Mouse (Mus musculus) midbrain, embryonic 13.5 days (tissue): ENCODE data around the gene Eva1b. TPM values are rescaled to one million over a fixed set of nuclear protein-coding genes. Genes with fewer than 3 reads are reported as not detected.

Experiments
- ATAC-seq: fragments of 200-750 bp; cut with Nextera tagmentation; 2 replicates; pipeline ENCODE4 v1.8.0; 2017; ENCODE audit warnings: mild to moderate bottlenecking, moderate TSS enrichment, moderate library complexity
- H3K27ac ChIP-seq: fragments of 300-500 bp; sonication (generic); 2 replicates; pipeline ENCODE4 v1.5.1; 2015; ENCODE audit warnings: inconsistent platforms, mild to moderate bottlenecking, moderate library complexity
- H3K27me3 ChIP-seq: fragments of 300-500 bp; sonication (generic); 2 replicates; pipeline ENCODE4 v1.6.1; 2015; ENCODE audit warnings: mild to moderate bottlenecking, inconsistent platforms
- H3K36me3 ChIP-seq: fragments of 300-500 bp; sonication (generic); 2 replicates; pipeline ENCODE4 v1.6.1; 2015; ENCODE audit warnings: mild to moderate bottlenecking, inconsistent platforms
- H3K4me1 ChIP-seq: fragments of 300-500 bp; sonication (generic); replicated peaks from 2 replicates; pipeline ENCODE4 v1.6.1; 2015; ENCODE audit warnings: inconsistent platforms
- H3K4me2 ChIP-seq: fragments of 300-500 bp; sonication (generic); replicated peaks from 2 replicates; pipeline ENCODE4 v1.6.1; 2015; ENCODE audit warnings: moderate library complexity, mild to moderate bottlenecking, inconsistent platforms
- H3K4me3 ChIP-seq: fragments of 300-500 bp; sonication (generic); replicated peaks from 2 replicates; pipeline ENCODE4 v1.5.1; 2015; ENCODE audit warnings: mild to moderate bottlenecking, inconsistent platforms
- H3K9ac ChIP-seq: fragments of 300-500 bp; sonication (generic); replicated peaks from 2 replicates; pipeline ENCODE4 v1.6.1; 2015; ENCODE audit warnings: mild to moderate bottlenecking, inconsistent platforms
- H3K9me3 ChIP-seq: fragments of 300-500 bp; sonication (generic); 2 replicates; pipeline ENCODE4 v1.6.1; 2016; ENCODE audit warnings: mild to moderate bottlenecking, inconsistent platforms
- WGBS: fragments of 180-500 bp; shearing (Covaris S2); methylation state at CpG from one replicate; pipeline ENCODE4 v1.1.7; 2015; 5-methylcytosine and 5-hydroxymethylcytosine counted together
- polyA plus RNA-seq: library from polyadenylated mRNA; unstranded; fragments of >200 nt; fragmentation: Nextera tagmentation; extraction: Ambion mirVana; gene quantifications from 2 replicates; pipeline ENCODE4 v1.2.1, GENCODE M21; 2015

The Eva1b gene
- polyA plus RNA-seq, 1 experiment from 2014 or later: 12.9 TPM

GRCm38 (mm10) chr4:126149798-126150197, 2.3 kb downstream of the Eva1b start:
- Histone ChIP-seq H3K9ac (no peak overlapping the region), H3K4me2 (0 out of 2 replicates have a peak overlapping the region, but pooled peaks have one; percentile 62), H3K27ac (no peak overlapping the region), H3K9me3 (no peaks in the 10 kb centered on the region), H3K4me1 (peaks cover 21% of the 10 kb centered on the region), H3K36me3 (no peaks in the 10 kb centered on the region), H3K4me3 (0 out of 2 replicates have a peak overlapping the region, but pooled peaks have one; percentile 42), H3K27me3 (peaks cover 63% of the 10 kb centered on the region)
- 50% methylated on average over 10 of the region's 10 CpGs for WGBS
- no peak for ATAC-seq

GRCm38 (mm10) chr4:126150297-126150948, 2.9 kb downstream of the Eva1b start:
- Histone ChIP-seq H3K27me3 (peaks cover 63% of the 10 kb centered on the region), H3K27ac (no peak overlapping the region), H3K4me2 (no peak overlapping the region), H3K4me3 (no peak overlapping the region), H3K36me3 (no peaks in the 10 kb centered on the region), H3K9me3 (no peaks in the 10 kb centered on the region), H3K9ac (no peak overlapping the region), H3K4me1 (peaks cover 21% of the 10 kb centered on the region)
- no peak for ATAC-seq
- WGBS: 58% methylated on average over 16 of the region's 16 CpGs

GRCm38 (mm10) chr4:126150949-126151320, 3.4 kb downstream of the Eva1b start:
- no peak overlapping the region for H3K27ac ChIP-seq
- WGBS: 68% methylated on average over 6 of the region's 6 CpGs
- ATAC-seq: no peak
- H3K9ac ChIP-seq: no peak overlapping the region
- H3K4me3 ChIP-seq: no peak overlapping the region
- H3K4me1 ChIP-seq: peaks cover 23% of the 10 kb centered on the region
- no peak overlapping the region for H3K4me2 ChIP-seq
- H3K9me3 ChIP-seq: no peaks in the 10 kb centered on the region
- H3K27me3 ChIP-seq: peaks cover 63% of the 10 kb centered on the region
- no peaks in the 10 kb centered on the region for H3K36me3 ChIP-seq

DNA sequence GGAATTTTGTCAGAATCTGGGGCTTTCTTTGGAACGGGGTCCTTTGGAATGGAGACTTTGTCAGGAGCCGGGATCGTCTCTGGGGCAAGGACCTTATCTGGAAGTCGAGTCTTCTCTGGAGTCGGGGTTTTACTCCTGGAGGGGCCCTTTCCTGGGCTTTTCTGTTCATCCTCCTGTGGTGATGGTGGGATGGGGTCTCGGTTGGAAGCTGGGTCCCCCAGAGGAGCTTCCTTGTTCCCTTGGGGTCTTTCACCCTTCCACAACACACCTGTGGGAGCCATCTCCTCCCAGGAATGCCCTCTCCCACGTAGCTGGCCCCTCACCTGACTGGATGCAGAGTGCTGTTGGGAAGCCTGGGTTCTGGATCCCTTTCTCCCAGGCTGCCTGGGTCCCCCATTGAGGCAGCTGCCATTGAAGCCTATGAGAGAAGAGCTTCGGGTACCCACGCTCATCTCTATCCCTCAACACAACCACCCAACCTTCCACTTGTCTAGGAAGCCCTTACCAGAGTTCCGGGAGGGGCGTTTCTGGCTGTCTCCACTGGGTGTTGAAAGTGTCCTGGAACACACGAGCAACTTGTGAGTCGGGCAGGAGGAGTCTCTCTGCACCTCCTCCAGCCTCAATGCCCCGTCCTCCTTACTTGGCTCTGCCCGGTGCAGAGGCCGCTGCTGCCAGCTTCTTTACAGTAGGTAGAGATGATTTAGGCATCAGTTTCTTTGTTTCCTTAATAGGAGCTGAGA, 4.3 kb downstream of the Eva1b start:
- Histone ChIP-seq H3K27me3 (peaks cover 59% of the 10 kb centered on the region), H3K9me3 (no peaks in the 10 kb centered on the region), H3K36me3 (0 out of 2 replicates have a peak, but pooled peaks cover 2% of the 10 kb centered on the region), H3K4me2 (no peak overlapping the region), H3K4me1 (peaks cover 23% of the 10 kb centered on the region), H3K27ac (no peak overlapping the region), H3K9ac (no peak overlapping the region), H3K4me3 (no peak overlapping the region)
- WGBS: 82% methylated on average over 16 of the region's 16 CpGs
- ATAC-seq: no peak

DNA sequence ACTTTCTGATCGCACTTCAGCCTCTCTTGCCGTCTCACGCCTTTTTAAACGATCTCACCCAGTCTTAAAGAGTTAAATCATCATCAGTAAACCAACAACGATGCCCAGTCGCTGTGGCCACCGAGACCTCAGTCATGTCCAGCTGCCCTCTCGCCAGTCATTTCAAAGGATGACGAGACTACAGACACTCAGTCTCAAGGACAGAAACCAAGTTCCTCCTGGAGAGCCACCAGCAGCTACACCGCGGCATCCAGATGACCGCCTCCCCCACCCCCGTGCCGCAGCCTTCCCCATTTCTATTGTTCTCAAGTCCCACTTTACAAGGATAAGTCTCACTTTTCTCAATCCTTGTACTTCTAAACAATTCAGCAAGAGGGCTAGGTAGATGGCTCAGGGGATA, 5.3 kb downstream of the Eva1b start:
- Histone ChIP-seq H3K9me3 (no peaks in the 10 kb centered on the region), H3K4me3 (no peak overlapping the region), H3K27me3 (peaks cover 49% of the 10 kb centered on the region), H3K9ac (no peak overlapping the region), H3K4me1 (peaks cover 18% of the 10 kb centered on the region), H3K4me2 (no peak overlapping the region), H3K36me3 (0 out of 2 replicates have a peak, but pooled peaks cover 2% of the 10 kb centered on the region), H3K27ac (no peak overlapping the region)
- ATAC-seq: no peak
- 57% methylated on average over 14 of the region's 14 CpGs for WGBS

DNA sequence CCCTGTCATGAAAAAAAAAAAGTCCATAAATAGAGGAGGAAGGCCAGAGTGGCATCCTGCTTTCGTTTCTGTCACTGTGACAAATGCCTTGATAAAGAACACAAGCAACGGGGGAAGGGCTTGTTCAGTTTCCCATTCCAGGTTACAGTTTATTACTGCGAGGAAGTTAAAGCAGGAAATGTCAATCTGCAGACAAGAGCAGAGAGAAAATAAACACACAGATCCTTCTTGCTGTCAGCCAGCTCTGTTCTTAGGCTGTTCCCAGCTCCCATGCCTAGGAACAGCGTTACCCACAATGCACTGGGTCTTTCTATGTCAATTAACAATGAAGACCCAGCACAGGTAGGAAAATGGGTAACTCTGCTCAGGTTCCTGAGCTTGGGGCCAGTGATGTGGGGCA, 7.6 kb downstream of the Eva1b start:
- Histone ChIP-seq H3K4me2 (no peak overlapping the region), H3K4me1 (0 out of 2 replicates have a peak, but pooled peaks cover 3% of the 10 kb centered on the region), H3K27me3 (peaks cover 26% of the 10 kb centered on the region), H3K4me3 (no peak overlapping the region), H3K9ac (no peak overlapping the region), H3K36me3 (0 out of 2 replicates have a peak, but pooled peaks cover 2% of the 10 kb centered on the region), H3K27ac (peak overlapping the region; percentile 54), H3K9me3 (no peaks in the 10 kb centered on the region)
- WGBS: 81% methylated on average over 4 of the region's 4 CpGs
- no peak for ATAC-seq

DNA sequence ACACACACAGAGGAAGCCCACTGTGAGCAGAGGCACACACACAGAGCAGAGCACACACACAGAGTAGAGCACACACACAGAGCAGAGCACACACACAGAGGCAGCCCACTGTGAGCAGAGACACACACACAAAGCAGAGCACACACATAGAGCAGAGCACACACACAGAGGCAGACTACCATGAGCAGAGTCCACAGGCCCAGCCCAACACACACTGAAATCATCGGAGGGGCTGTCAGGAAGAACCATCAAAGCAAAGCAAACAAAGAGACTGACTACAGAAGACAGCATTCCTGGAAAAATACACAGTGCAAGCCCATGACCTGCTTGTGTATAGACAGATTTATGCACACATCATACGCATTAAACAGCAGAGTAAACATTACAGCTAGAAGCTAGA, 8.3 kb downstream of the Eva1b start:
- 0 out of 2 replicates have a peak, but pooled peaks cover 3% of the 10 kb centered on the region for H3K4me1 ChIP-seq
- no peaks in the 10 kb centered on the region for H3K9me3 ChIP-seq
- no peak overlapping the region for H3K9ac ChIP-seq
- peak overlapping the region; percentile 54 for H3K27ac ChIP-seq
- H3K27me3 ChIP-seq: peaks cover 19% of the 10 kb centered on the region
- no peak overlapping the region for H3K4me2 ChIP-seq
- 0 out of 2 replicates have a peak, but pooled peaks cover 2% of the 10 kb centered on the region for H3K36me3 ChIP-seq
- peak; percentile 43; the same call in 1 of the 2 replicates for ATAC-seq
- WGBS: 66% methylated on average over 2 of the region's 2 CpGs
- H3K4me3 ChIP-seq: no peak overlapping the region

GRCm38 (mm10) chr4:126156617-126157016, 9.1 kb downstream of the Eva1b start:
- 58% methylated on average over 5 of the region's 5 CpGs for WGBS
- Histone ChIP-seq H3K9me3 (no peaks in the 10 kb centered on the region), H3K4me2 (no peak overlapping the region), H3K4me1 (0 out of 2 replicates have a peak, but pooled peaks cover 3% of the 10 kb centered on the region), H3K9ac (no peak overlapping the region), H3K36me3 (0 out of 2 replicates have a peak, but pooled peaks cover 2% of the 10 kb centered on the region), H3K27me3 (peaks cover 12% of the 10 kb centered on the region), H3K27ac (no peak overlapping the region), H3K4me3 (no peak overlapping the region)
- ATAC-seq: no peak

- Histone ChIP-seq H3K4me3 (no peak overlapping the region), H3K9me3 (no peaks in the 10 kb centered on the region), H3K36me3 (0 out of 2 replicates have a peak, but pooled peaks cover 2% of the 10 kb centered on the region), H3K4me1 (peaks cover 6% of the 10 kb centered on the region), H3K27me3 (0 out of 2 replicates have a peak, but pooled peaks cover 4% of the 10 kb centered on the region), H3K4me2 (no peak overlapping the region), H3K27ac (no peak overlapping the region), H3K9ac (no peak overlapping the region)
- ATAC-seq: no peak
- 90% methylated on average over 6 of the region's 6 CpGs for WGBS
Measured at GRCm38 (mm10) chr4:126157562-126157961, 10.0 kb downstream of the Eva1b start.

DNA sequence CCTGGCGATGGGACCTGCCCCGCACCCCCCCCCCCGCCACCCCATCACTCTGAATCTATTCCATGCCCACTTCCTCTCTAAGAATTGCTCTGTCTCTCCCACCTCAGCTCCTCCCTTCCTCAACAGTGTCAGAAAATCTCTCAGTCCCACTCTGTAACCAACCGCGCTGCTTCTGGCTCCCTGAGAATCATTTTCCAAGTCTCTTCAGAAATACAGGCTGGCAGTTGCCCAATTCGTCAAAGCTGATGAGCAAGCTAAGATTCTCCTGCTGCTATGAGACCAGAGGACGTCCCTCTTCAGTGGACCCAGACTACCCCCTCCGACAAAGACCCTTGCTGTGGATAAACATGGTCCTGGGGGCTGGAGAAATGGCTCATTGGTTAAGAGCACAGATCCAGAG, 11.9 kb downstream of the Eva1b start:
- no peaks in the 10 kb centered on the region for H3K27me3 ChIP-seq
- ATAC-seq: no peak
- peaks cover 15% of the 10 kb centered on the region for H3K4me1 ChIP-seq
- 0 out of 2 replicates have a peak, but pooled peaks cover 2% of the 10 kb centered on the region for H3K36me3 ChIP-seq
- no peak overlapping the region for H3K4me3 ChIP-seq
- H3K27ac ChIP-seq: no peak overlapping the region
- 80% methylated on average over 8 of the region's 8 CpGs for WGBS
- no peak overlapping the region for H3K9ac ChIP-seq
- H3K9me3 ChIP-seq: no peaks in the 10 kb centered on the region
- no peak overlapping the region for H3K4me2 ChIP-seq

DNA sequence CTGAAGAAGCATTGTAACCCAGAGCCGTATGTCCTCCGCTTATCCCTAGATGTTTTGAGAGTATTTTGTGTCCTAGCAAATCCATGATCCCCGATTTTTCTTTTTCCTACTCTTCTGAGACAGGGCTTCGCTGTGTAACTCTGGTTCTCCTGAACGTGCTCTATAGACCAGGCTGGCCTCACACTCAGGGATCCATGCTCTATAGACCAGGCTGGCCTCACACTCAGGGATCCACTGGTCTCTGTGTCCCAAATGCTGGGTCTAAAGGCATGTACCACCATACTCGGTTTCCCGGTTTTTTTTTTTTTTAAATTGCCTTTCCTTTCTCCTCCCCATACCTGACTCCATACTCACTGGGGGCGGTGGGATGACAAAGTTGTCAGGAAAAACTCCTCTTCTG, 13.4 kb downstream of the Eva1b start:
- H3K27ac ChIP-seq: no peak overlapping the region
- no peak for ATAC-seq
- 89% methylated on average over 8 of the region's 8 CpGs for WGBS
- H3K4me1 ChIP-seq: peaks cover 13% of the 10 kb centered on the region
- H3K27me3 ChIP-seq: no peaks in the 10 kb centered on the region
- H3K9ac ChIP-seq: no peak overlapping the region
- no peaks in the 10 kb centered on the region for H3K9me3 ChIP-seq
- H3K4me2 ChIP-seq: no peak overlapping the region
- H3K36me3 ChIP-seq: peaks cover 9% of the 10 kb centered on the region
- no peak overlapping the region for H3K4me3 ChIP-seq

DNA sequence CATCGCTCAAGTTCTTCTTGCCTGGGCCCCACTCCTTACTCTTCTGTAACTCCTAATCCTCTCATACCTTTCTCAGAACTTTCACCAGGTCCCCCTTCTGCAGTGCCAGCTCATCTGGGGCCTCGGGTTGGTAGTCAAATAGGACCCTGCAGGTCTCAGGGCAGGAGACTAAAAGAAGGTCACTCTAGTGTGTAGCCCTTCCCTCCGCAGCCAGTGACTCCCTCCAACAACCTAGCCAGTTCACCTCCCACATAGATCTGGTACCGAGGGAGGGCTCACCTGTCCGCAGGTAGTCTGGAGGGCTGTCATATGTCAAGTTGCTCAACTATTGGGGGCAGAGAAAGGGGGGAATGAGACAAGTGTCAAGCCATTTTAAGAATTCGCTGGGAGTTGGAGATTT, 13.9 kb downstream of the Eva1b start:
- Histone ChIP-seq H3K27ac (no peak overlapping the region), H3K27me3 (no peaks in the 10 kb centered on the region), H3K4me1 (peaks cover 13% of the 10 kb centered on the region), H3K9me3 (no peaks in the 10 kb centered on the region), H3K4me2 (no peak overlapping the region), H3K4me3 (no peak overlapping the region), H3K36me3 (peaks cover 13% of the 10 kb centered on the region), H3K9ac (no peak overlapping the region)
- WGBS: 92% methylated on average over 6 of the region's 6 CpGs
- ATAC-seq: no peak
